Mouse (Mus musculus): ENCODE data around the gene Gm3264.
"Not testable (repeated sequence)": the region's sequence is repeated elsewhere in the genome, so short reads cannot be mapped to it uniquely, and the experiment has no call there.

Gene Gm3264

GRCm38 (mm10) chr14:4855299-4855980 lies at the start of gene Gm3264:
TSS of gene Gm3264 (plus strand) at chr14:4855576.
- peak; percentile 12 for DNase-seq

GRCm38 (mm10) chr14:4806421-4806820 lies 49.0 kb upstream of the Gm3264 start:
- DNase-seq, result not testable (repeated sequence)

DNA sequence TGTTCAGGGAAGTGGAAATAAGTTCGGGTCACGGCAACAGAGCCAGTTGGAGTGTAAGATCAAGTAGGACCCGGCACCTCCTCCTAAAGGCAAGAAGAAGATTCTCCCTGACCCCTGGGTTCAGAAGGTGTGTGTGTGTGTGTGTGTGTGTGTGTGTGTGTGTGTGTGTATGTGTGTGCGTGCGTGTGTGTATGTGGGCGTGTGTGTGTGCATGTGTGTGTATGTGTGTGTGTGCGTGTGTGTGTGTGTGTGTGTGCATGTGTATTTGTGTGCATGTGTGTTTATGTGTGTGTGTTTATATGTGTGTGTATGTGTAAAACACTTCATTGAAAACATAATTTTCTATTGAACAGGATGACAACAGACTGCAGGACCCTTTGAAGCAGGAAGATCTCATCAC lies 33.4 kb upstream of the Gm3264 start:
- not testable (repeated sequence) for DNase-seq

GRCm38 (mm10) chr14:4837806-4838205 lies 17.6 kb upstream of the Gm3264 start, which contains the start of gene Gm3269:
TSS of gene Gm3269 (plus strand) at chr14:4838106.
- DNase-seq, result not testable (repeated sequence)

GRCm38 (mm10) chr14:4892116-4892515 lies 36.7 kb downstream of the Gm3264 start, which contains the start of gene Gm3278:
TSS of gene Gm3278 (plus strand) at chr14:4892416.
- not testable (repeated sequence) for DNase-seq

Data from embryo, embryonic 11 days (tissue).